ENCODE assay signal across 19 mouse cellular contexts in the genomic region with DNA sequence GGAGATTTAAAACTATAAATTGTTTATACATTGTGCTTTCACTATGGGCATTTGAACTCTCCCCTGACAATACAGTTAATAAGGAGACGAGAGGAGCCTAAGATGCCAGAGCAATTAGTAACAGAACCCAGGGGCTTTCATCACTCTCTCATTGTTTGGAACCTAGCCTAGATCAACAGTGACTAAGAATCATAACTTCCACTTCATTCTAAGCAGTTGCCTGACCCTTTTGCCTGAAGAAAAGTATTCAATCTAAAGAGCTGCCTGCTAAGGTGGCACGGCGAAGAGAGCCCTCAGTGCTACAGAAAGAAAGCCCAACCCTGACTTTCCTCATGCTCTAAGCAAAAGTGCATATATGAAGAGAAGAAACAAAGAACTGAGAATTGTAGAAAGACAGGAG. TPM values are rescaled to one million over a fixed set of nuclear protein-coding genes. Genes with fewer than 3 reads are reported as not detected.
DNase-seq lines count a peak whose midpoint lies in the region; ATAC-seq lines count a peak whose summit lies in the region.
"Had no signal": no experiment of that assay in that cellular context is flagged by ENCODE, and none has a peak within 500 bp of the region (broad histone marks: within the 10 kb centered on the region; RNA-seq: fewer than 3 reads in every experiment).

No protein-coding gene starts in this region.

- no peaks in the 10 kb centered on the region for H3K36me3 ChIP-seq in heart, embryonic 11.5 days (ENCODE audit: control insufficient read depth, insufficient read depth, low read length)
- H3K36me3 ChIP-seq in heart, embryonic 12.5 days, result no peaks in the 10 kb centered on the region
- H3K36me3 ChIP-seq: hindbrain, embryonic 12.5 days; neural tube, embryonic 13.5 days had no signal

- 0 out of 2 replicates have a peak, but pooled peaks have one; percentile 22 for ATAC-seq in heart, embryonic 11.5 days (replicated peaks; ENCODE audit: insufficient number of reproducible peaks, low FRiP score, low TSS enrichment)
- no peak for ATAC-seq in heart, embryonic 12.5 days (ENCODE audit: insufficient number of reproducible peaks, low FRiP score)
- no peak for ATAC-seq in monocyte, adult 5-6 weeks (replicated peaks; ENCODE audit: insufficient number of reproducible peaks, low FRiP score, low TSS enrichment, poor library complexity, severe bottlenecking)
- ATAC-seq: intestine, postnatal 0 days; midbrain, embryonic 16.5 days had no signal

- no peak overlapping the region for H3K4me3 ChIP-seq in heart, embryonic 11.5 days (ENCODE audit: low read depth, low read length)
- H3K4me3 ChIP-seq in heart, embryonic 12.5 days, result no peak overlapping the region
- H3K4me3 ChIP-seq: erythroblast, embryonic 14.5 days; hindbrain, embryonic 12.5 days; neural tube, embryonic 13.5 days had no signal

- WGBS in heart, embryonic 11.5 days (ENCODE audit: insufficient replicate concordance), result 40% methylated on average over 3 of the region's 3 CpGs
- 33% methylated on average over 3 of the region's 3 CpGs for WGBS in heart, embryonic 12.5 days

- H3K9ac ChIP-seq in heart, embryonic 11.5 days (ENCODE audit: low read depth, low read length), result no peak overlapping the region
- no peak overlapping the region for H3K9ac ChIP-seq in heart, embryonic 12.5 days
- H3K9ac ChIP-seq: hindbrain, embryonic 12.5 days; neural tube, embryonic 13.5 days had no signal

- intact Hi-C loops in heart, postnatal 10 days (cut with DNase I), result no loop called here

- H3K27me3 ChIP-seq in heart, embryonic 11.5 days (ENCODE audit: control insufficient read depth, insufficient read depth, low read length), result no peaks in the 10 kb centered on the region
- no peaks in the 10 kb centered on the region for H3K27me3 ChIP-seq in heart, embryonic 12.5 days (replicated peaks)
- H3K27me3 ChIP-seq: hindbrain, embryonic 12.5 days; neural tube, embryonic 13.5 days had no signal

- no peaks in the 10 kb centered on the region for H3K9me3 ChIP-seq in heart, embryonic 11.5 days (replicated peaks; ENCODE audit: control insufficient read depth, low read length)
- no peaks in the 10 kb centered on the region for H3K9me3 ChIP-seq in heart, embryonic 12.5 days (replicated peaks)
- H3K9me3 ChIP-seq: hindbrain, embryonic 12.5 days; neural tube, embryonic 13.5 days had no signal

- no peak overlapping the region for H3K4me2 ChIP-seq in heart, embryonic 11.5 days
- H3K4me2 ChIP-seq in heart, embryonic 12.5 days, result no peak overlapping the region
- H3K4me2 ChIP-seq: hindbrain, embryonic 12.5 days; neural tube, embryonic 13.5 days had no signal

- peak overlapping the region; percentile 54; the same call in 1 of the 2 replicates for H3K27ac ChIP-seq in heart, embryonic 11.5 days (ENCODE audit: low read depth, low read length)
- no peak overlapping the region for H3K27ac ChIP-seq in heart, embryonic 12.5 days (ENCODE audit: poor library complexity, severe bottlenecking)
- H3K27ac ChIP-seq: hindbrain, embryonic 12.5 days; neural tube, embryonic 13.5 days had no signal

- H3K4me1 ChIP-seq in heart, embryonic 11.5 days (ENCODE audit: control insufficient read depth, insufficient read depth, low read length), result no peaks in the 10 kb centered on the region
- no peaks in the 10 kb centered on the region for H3K4me1 ChIP-seq in heart, embryonic 12.5 days (replicated peaks)
- H3K4me1 ChIP-seq: hindbrain, embryonic 12.5 days; neural tube, embryonic 13.5 days had no signal

- DNase-seq in 3134 (ENCODE audit: extremely low read depth, insufficient read length, low spot score), result peak; percentile 69
- peak; percentile 98 for DNase-seq in 3T3-L1 (ENCODE audit: low read depth, low spot score)
- DNase-seq in heart, postnatal 10 days, result peak; percentile 10 to 31
- no peak for DNase-seq in urinary bladder, adult 2 months (ENCODE audit: low spot score)
- DNase-seq: adrenal gland, postnatal 36 days; cerebellum, postnatal 36 days; gastrocnemius, postnatal 14 days; kidney, postnatal 4 days; liver; thymus, postnatal 25 days had no signal

RNA-seq across cellular contexts. Expression of gene Efemp1, which starts 19.2 kb away (rescaled TPM):
- polyA plus RNA-seq in heart, embryonic 11.5 days (2014; fragmentation: Nextera tagmentation; extraction: Ambion mirVana), result 27.9 and 28.6 TPM in 2 replicates
- 12.8 and 14.4 TPM in 2 replicates for polyA plus RNA-seq in heart, embryonic 12.5 days (2016; fragmentation: Nextera tagmentation; extraction: Ambion mirVana)
- 10 to 100 TPM; 12.5 to 17.1 TPM for total RNA-seq in heart, postnatal 10 days (2021)
- not detected in 3 replicates for total RNA-seq in monocyte, adult 5-6 weeks (2017)
- polyA plus RNA-seq in urinary bladder, adult 2 months (2012; rRNA removed), result 175 and 188 TPM in 2 replicates
- total RNA-seq: megakaryocyte progenitor cell, adult 5-6 weeks had no signal
- polyA plus RNA-seq: erythroblast, embryonic 14.5 days had no signal
